Mouse (Mus musculus): ENCODE data around the gene Hoxc6.

Hoxc6 gene

DNA sequence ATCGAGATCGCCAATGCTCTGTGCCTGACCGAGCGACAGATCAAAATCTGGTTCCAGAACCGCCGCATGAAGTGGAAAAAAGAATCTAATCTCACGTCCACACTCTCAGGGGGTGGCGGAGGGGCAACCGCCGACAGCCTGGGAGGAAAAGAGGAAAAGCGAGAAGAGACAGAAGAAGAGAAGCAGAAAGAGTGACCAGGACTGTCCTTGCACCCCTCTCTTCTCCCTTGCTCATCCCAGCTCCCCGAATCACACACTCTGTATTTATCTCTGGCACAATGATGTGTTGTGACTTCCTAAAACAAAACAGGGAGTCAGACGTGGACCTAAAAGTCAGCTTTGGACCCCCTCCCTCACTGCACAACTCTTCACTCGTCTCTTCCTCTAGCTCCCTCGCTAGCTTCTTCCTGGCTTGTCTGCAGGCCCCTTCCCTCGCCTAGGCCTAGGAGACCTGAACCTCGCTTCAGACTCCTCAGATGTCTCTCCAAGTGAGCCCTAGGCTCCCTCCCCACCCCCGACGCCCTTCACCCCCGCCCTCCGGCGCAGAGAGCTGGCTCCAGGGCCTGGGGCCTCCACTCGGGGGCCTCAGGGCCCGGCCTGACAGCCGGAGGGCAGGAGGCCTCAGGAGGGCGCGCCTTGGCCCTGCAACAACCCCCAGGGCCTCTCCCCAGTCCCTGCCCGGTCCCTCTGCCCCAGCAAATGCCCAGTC lies 12.9 kb downstream of the Hoxc6 start:
- DNase-seq (ENCODE audit: low read depth in 1 of 2, low spot score in 2 of 2), result no peak

DNA sequence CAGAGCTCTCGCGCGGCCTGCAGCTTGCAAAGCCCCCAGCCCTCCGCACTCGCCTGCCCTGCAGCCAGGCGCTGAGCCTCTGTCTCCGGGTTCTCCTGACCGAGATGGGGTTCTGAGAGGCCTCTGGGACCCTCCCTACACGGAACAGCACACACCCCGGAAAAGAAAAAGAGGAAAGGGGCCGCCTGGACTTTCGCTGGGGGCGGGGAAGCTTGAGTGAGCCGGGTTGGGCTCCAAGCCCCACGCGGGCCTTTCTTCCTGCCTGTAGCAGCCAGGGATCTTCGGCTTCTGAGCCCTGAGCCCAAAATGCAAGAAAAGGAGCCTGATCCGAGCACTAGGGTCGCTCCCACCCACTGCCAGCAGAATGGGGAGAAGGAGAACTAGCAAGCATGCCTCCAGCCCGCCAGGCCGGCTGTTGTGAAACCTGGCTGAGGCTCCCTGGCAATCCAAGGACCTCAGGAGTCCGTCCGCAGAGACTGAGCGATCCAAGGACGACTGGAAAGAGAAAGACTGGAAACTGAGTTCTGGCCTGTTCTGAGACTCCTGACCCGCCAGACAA lies 13.9 kb downstream of the Hoxc6 start:
- DNase-seq (ENCODE audit: low read depth in 1 of 2, low spot score in 2 of 2), result no peak

DNA sequence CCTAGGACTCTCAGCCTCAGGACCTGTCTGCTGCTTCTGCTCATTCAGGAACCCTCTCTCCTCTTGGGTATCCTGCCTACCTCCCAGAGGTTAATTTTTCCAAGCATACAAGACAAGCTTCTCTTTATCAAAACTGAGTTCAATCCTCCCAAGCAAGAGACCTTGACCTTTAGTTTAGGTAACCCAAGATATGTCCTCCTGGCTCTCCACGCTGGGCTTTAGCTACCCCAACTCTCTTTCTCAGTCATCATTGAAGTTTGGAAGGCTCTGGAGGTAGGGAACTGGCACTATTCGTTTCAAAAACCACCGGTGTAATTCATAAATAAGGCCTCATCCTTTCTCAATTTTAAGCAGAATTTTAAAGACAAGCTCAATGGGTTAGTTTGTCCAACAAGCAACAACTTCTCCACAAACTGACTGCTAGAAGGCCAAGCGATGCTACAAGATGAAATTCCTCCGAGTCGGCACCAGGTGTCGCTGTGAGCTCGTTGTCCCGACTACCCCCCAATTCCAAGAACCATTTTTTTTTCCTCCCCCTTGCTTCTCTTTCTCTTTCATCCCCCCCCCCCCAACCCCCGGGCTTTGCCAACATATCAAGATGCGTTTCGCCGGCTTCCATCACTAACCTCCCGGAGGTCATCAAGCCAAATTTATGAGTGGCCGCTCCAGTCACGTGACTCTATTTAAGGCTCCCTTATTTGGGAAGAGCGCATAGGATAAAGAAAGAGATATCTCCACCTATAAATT lies 15.4 kb downstream of the Hoxc6 start:
- no peak for DNase-seq (ENCODE audit: low read depth in 1 of 2, low spot score in 2 of 2)

GRCm38 (mm10) chr15:103014166-103015008 lies 16.3 kb downstream of the Hoxc6 start:
- DNase-seq (ENCODE audit: low read depth in 1 of 2, low spot score in 2 of 2), result no peak

DNA sequence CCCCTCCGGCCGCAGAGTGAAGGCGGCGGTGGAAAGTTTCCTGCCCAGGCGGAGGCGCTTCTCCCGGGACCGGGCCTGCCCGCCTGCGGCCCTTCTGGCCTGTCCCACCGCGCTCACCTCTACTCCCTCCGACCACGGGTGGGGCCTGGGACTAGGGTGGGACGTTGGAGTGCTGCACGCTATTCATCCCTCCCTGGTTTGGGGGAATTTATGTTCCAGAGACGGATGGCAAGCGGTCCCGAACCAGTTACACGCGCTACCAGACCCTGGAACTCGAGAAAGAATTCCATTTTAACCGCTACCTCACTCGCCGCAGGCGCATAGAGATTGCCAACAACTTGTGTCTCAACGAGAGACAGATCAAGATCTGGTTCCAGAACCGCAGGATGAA lies 16.9 kb downstream of the Hoxc6 start:
- DNase-seq (ENCODE audit: low read depth in 1 of 2, low spot score in 2 of 2), result no peak

GRCm38 (mm10) chr15:103015406-103016166 lies 17.5 kb downstream of the Hoxc6 start:
- DNase-seq (ENCODE audit: low read depth in 1 of 2, low spot score in 2 of 2), result no peak

- no peak for DNase-seq (ENCODE audit: low read depth in 1 of 2, low spot score in 2 of 2)
These were observed 20.6 kb downstream of the Hoxc6 start, which contains the start of gene Hoxc4 for GRCm38 (mm10) chr15:103018636-103019035. Gene Hoxc4 (plus strand): TSS chr15:103018934.

GRCm38 (mm10) chr15:103020899-103021418 lies 22.9 kb downstream of the Hoxc6 start:
- no peak for DNase-seq (ENCODE audit: low read depth in 1 of 2, low spot score in 2 of 2)

- no peak for DNase-seq (ENCODE audit: low read depth in 1 of 2, low spot score in 2 of 2)
These were observed 23.5 kb downstream of the Hoxc6 start for GRCm38 (mm10) chr15:103021544-103021943.

GRCm38 (mm10) chr15:103024131-103024530 lies 26.1 kb downstream of the Hoxc6 start:
- DNase-seq (ENCODE audit: low read depth in 1 of 2, low spot score in 2 of 2), result no peak

- no peak for DNase-seq (ENCODE audit: low read depth in 1 of 2, low spot score in 2 of 2)
These were observed 29.5 kb downstream of the Hoxc6 start for GRCm38 (mm10) chr15:103027266-103028235.

DNA sequence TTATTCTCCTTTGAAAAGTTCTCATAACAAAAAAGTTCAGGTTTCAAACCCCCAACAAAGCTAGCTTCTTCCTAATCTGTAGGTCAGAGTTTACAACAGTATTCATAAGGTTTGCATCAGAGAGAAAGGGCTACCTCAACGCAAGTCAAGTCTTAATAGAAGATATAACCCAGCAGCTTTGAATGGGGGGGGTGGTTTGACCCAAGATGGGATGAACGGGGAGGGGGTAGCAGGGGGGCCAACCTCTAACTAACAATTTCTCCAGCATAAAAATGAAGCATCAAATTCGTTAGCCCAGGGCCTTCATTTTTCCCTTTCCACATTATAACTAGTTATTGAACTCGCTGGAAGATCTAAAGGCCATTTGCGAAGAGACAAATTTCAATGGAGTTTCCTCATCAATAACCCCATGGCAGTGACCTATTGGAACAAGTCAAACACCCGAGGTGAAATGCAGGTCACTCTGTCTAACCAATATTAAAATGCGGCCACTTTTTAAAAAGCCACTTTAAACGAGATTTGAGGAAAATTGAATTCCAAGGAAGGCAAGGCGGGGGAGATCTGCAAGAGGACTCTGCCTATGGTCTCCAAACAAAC lies 31.0 kb downstream of the Hoxc6 start:
- DNase-seq (ENCODE audit: low read depth in 1 of 2, low spot score in 2 of 2), result no peak

- no peak for DNase-seq (ENCODE audit: low read depth in 1 of 2, low spot score in 2 of 2)
These were observed 32.1 kb downstream of the Hoxc6 start for GRCm38 (mm10) chr15:103030142-103030541.

DNA sequence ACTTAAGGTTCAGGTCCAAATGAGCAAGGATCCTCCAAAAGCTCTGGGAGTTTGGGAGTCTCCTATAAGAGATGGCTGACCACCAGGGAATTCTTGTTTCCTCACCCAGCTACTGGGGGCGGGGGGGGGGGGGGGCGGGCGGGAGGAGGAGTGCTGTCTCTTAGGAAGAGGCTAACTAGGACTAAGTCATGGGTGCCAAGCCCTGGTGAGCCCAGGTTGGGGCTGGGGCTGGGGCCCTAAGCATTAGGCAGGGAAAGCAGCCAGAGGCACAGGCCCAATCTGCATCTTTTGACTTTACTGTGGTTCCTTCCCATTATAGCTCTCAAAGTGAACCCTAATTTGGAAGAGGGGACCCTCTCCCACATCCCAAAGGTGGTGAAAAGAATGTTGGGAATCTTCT lies 34.1 kb downstream of the Hoxc6 start:
- no peak for DNase-seq (ENCODE audit: low read depth in 1 of 2, low spot score in 2 of 2)

- no peak for DNase-seq (ENCODE audit: low read depth in 1 of 2, low spot score in 2 of 2)
These were observed 34.9 kb downstream of the Hoxc6 start for GRCm38 (mm10) chr15:103032646-103033575.

- DNase-seq (ENCODE audit: low read depth in 1 of 2, low spot score in 2 of 2), result no peak
These were observed 36.2 kb downstream of the Hoxc6 start for GRCm38 (mm10) chr15:103034043-103034806.

All from monocyte, adult 2 months (primary cell).